Mouse (Mus musculus): ENCODE data around the gene Adss.

DNA sequence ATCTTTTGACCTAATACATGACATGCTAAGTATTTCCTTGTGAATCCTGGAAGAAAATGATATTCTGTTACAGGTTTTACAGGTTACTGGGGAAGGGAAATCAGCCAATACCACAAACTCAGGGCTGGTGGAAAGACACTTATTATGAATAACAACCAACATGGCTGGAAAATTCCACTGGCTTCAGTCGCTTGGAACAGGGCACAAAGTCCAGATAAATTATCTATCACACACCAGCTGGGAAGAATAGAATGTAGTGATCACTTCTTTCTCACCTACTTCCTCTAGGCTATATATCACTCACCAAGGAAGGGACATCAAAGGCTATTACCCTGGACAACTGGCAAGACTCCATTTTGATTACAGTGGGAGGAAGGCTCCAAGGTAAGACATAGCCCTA is 55.6 kb downstream of the Adss start:
- TF ChIP-seq CTCF (IDR thresholded peaks at IDR 0.05; ENCODE audit: low read depth, low read length), result no peak
- no peak for TF ChIP-seq POLR2A (IDR thresholded peaks at IDR 0.05; ENCODE audit: borderline replicate concordance, low read depth, low read length)
